Comparison of ENCODE assay signal across 21 mouse cellular contexts in the genomic region with DNA sequence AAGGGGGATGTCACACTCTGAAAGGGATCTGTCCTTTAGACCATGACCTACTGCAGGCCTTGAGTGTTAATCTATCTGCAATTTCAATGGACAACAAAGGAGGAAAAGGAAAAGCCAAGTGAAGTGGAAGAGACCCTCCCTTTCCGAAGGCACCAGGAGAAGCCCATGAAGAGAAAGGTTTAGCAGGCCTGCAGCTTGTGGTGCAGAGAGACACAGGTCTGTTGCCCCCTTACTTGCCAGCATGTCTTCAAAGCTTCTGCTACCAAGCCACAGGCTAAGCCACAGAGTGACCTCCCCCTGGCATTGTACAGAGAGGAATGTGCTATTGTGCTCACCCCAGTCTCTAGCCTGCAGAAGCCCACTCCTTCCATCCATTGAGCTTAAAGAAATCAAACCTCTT.
DNase-seq lines count a peak whose midpoint lies in the region; ATAC-seq lines count a peak whose summit lies in the region.
"Had no signal": no experiment of that assay in that cellular context is flagged by ENCODE, and none has a peak within 500 bp of the region (broad histone marks: within the 10 kb centered on the region; RNA-seq: fewer than 3 reads in every experiment).

No protein-coding gene starts in this region.

- peaks cover 14% of the 10 kb centered on the region for H3K4me1 ChIP-seq in forebrain, embryonic 11.5 days (replicated peaks; ENCODE audit: control insufficient read depth, insufficient read depth, low read length)
- peaks cover 26% of the 10 kb centered on the region for H3K4me1 ChIP-seq in forebrain, embryonic 15.5 days
- peaks cover 47% of the 10 kb centered on the region for H3K4me1 ChIP-seq in midbrain, embryonic 10.5 days
- H3K4me1 ChIP-seq in midbrain, embryonic 15.5 days, result peaks cover 20% of the 10 kb centered on the region
- H3K4me1 ChIP-seq: lung, embryonic 15.5 days had no signal

- no peak overlapping the region; the same call in 1 of the 2 replicates for H3K9ac ChIP-seq in forebrain, embryonic 11.5 days (ENCODE audit: low read length)
- no peak overlapping the region for H3K9ac ChIP-seq in forebrain, embryonic 15.5 days (replicated peaks)
- H3K9ac ChIP-seq in midbrain, embryonic 15.5 days, result no peak overlapping the region
- H3K9ac ChIP-seq: limb, embryonic 12.5 days; liver, embryonic 14.5 days; lung, embryonic 15.5 days had no signal

- H3K36me3 ChIP-seq in forebrain, embryonic 11.5 days (ENCODE audit: control insufficient read depth, insufficient read depth, low read length), result no peaks in the 10 kb centered on the region
- no peaks in the 10 kb centered on the region for H3K36me3 ChIP-seq in forebrain, embryonic 15.5 days
- H3K36me3 ChIP-seq in midbrain, embryonic 10.5 days, result no peaks in the 10 kb centered on the region
- no peaks in the 10 kb centered on the region for H3K36me3 ChIP-seq in midbrain, embryonic 15.5 days (replicated peaks)
- H3K36me3 ChIP-seq: limb, embryonic 12.5 days; lung, embryonic 15.5 days had no signal

- peak; percentile 67 for ATAC-seq in forebrain, embryonic 11.5 days (replicated peaks; ENCODE audit: low FRiP score)
- ATAC-seq in forebrain, embryonic 15.5 days (replicated peaks), result no peak
- ATAC-seq in midbrain, embryonic 15.5 days (replicated peaks), result no peak
- ATAC-seq: activated CD4-positive, CD25-positive, alpha-beta regulatory T cell, adult 4 months; CD4-positive, CD25-positive, alpha-beta regulatory T cell, adult 4 months had no signal

- DNase-seq in forebrain, embryonic 11.5 days (ENCODE audit: low spot score), result peak; percentile 59
- peak; percentile 63 for DNase-seq in midbrain, embryonic 10.5 days (ENCODE audit: low spot score)
- DNase-seq in embryo, embryonic 10.5 days (ENCODE audit: low spot score), result peak; percentile 55
- peak; percentile 46 for DNase-seq in mesoderm, embryonic 11.5 days (ENCODE audit: low read depth, low spot score)
- no peak for DNase-seq in adrenal gland, postnatal 14 days
- no peak for DNase-seq in cerebellum, postnatal 10 days
- DNase-seq: adrenal gland, postnatal 25 days; cerebellum, adult 11-12 months; cerebellum, postnatal 36 days; heart, postnatal 36 days; kidney, adult 11 months; kidney, postnatal 10 days; lung, postnatal 4 days; right cerebral cortex, postnatal 4 days had no signal

- H3K4me2 ChIP-seq in forebrain, embryonic 11.5 days (ENCODE audit: low read depth, low read length, severe bottlenecking), result no peak overlapping the region
- no peak overlapping the region for H3K4me2 ChIP-seq in forebrain, embryonic 15.5 days (replicated peaks)
- no peak overlapping the region for H3K4me2 ChIP-seq in midbrain, embryonic 15.5 days
- H3K4me2 ChIP-seq: limb, embryonic 12.5 days; lung, embryonic 15.5 days had no signal

- no peak overlapping the region for H3K4me3 ChIP-seq in forebrain, embryonic 11.5 days (ENCODE audit: low read depth, low read length)
- H3K4me3 ChIP-seq in forebrain, embryonic 15.5 days, result no peak overlapping the region
- peak overlapping the region; percentile 29 for H3K4me3 ChIP-seq in midbrain, embryonic 10.5 days
- H3K4me3 ChIP-seq in midbrain, embryonic 15.5 days, result no peak overlapping the region
- H3K4me3 ChIP-seq: limb, embryonic 12.5 days; lung, embryonic 15.5 days had no signal

- H3K27ac ChIP-seq in forebrain, embryonic 11.5 days (ENCODE audit: low read depth, low read length), result peak overlapping the region; percentile 28; the same call in 1 of the 2 replicates
- no peak overlapping the region for H3K27ac ChIP-seq in forebrain, embryonic 15.5 days (replicated peaks)
- peak overlapping the region; percentile 83 for H3K27ac ChIP-seq in midbrain, embryonic 10.5 days (replicated peaks)
- H3K27ac ChIP-seq in midbrain, embryonic 15.5 days, result no peak overlapping the region
- H3K27ac ChIP-seq: limb, embryonic 12.5 days; liver, embryonic 14.5 days; lung, embryonic 15.5 days had no signal

- WGBS in forebrain, embryonic 11.5 days, result 14% methylated on average over 1 of the region's 1 CpGs
- WGBS in forebrain, embryonic 15.5 days, result 9% methylated on average over 1 of the region's 1 CpGs
- 18% methylated on average over 1 of the region's 1 CpGs for WGBS in midbrain, embryonic 10.5 days
- WGBS in midbrain, embryonic 15.5 days, result 16% methylated on average over 1 of the region's 1 CpGs

- H3K27me3 ChIP-seq in forebrain, embryonic 11.5 days (ENCODE audit: control insufficient read depth, insufficient read depth, low read length), result no peaks in the 10 kb centered on the region
- H3K27me3 ChIP-seq in forebrain, embryonic 15.5 days, result no peaks in the 10 kb centered on the region
- H3K27me3 ChIP-seq in midbrain, embryonic 10.5 days (ENCODE audit: low read depth, poor library complexity, severe bottlenecking), result no peaks in the 10 kb centered on the region
- H3K27me3 ChIP-seq in midbrain, embryonic 15.5 days (replicated peaks), result no peaks in the 10 kb centered on the region
- H3K27me3 ChIP-seq: lung, embryonic 15.5 days had no signal

- H3K9me3 ChIP-seq in forebrain, embryonic 11.5 days (ENCODE audit: control insufficient read depth, low read length), result no peaks in the 10 kb centered on the region
- no peaks in the 10 kb centered on the region for H3K9me3 ChIP-seq in forebrain, embryonic 15.5 days
- no peaks in the 10 kb centered on the region for H3K9me3 ChIP-seq in midbrain, embryonic 10.5 days (replicated peaks)
- H3K9me3 ChIP-seq in midbrain, embryonic 15.5 days, result no peaks in the 10 kb centered on the region
- H3K9me3 ChIP-seq: limb, embryonic 12.5 days; lung, embryonic 15.5 days had no signal

Comparison
In these comparisons a context has a peak if more than half of its experiments do, and no peak if none do; other contexts are left out.
1. H3K27ac ChIP-seq: peak in forebrain, embryonic 11.5 days (single experiment) and midbrain, embryonic 10.5 days (single experiment); none in forebrain, embryonic 15.5 days (single experiment) and midbrain, embryonic 15.5 days (single experiment).
2. DNase-seq: peak in forebrain, embryonic 11.5 days (single experiment), midbrain, embryonic 10.5 days (single experiment), embryo, embryonic 10.5 days (single experiment) and mesoderm, embryonic 11.5 days (single experiment); none in adrenal gland, postnatal 14 days (single experiment) and cerebellum, postnatal 10 days (0 of 2).